Mouse (Mus musculus): ENCODE measurements around the gene Tecpr2.

DNA sequence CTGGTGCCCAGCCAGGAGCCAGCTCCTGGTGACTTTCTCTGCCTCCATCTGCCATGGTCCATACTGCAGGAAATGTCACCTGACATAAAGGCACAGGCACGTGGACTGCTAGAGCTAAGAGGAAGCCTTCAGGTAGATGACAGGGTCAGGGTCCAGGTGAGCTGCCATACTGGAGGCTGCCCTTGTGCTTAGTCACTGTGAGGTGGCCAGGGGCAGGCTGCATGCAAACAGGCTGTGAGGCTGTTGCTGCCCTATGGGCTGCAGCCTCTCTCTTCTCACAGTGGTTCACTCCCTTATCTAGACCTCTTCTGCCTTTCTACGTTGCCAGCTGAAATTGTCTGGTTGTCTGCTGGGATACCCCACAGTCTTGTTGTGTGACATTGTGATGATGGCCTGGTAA is 78.1 kb downstream of the Tecpr2 start:
- no peak for TF ChIP-seq POLR2A (IDR thresholded peaks at IDR 0.05; ENCODE audit: extremely low read depth, insufficient read depth, low read length)
- no peak for TF ChIP-seq CTCF (IDR thresholded peaks at IDR 0.05; ENCODE audit: extremely low read depth, insufficient read depth, low read length)

All from cortical plate, adult 2 months (tissue).